Comparison of ENCODE assay signal across 19 mouse cellular contexts in genomic region chr1:134225375-134225774, GRCm38 (mm10). TPM values are rescaled to one million over a fixed set of nuclear protein-coding genes. Genes with fewer than 3 reads are reported as not detected.
DNase-seq lines count a peak whose midpoint lies in the region; TF ChIP-seq lines count a peak whose summit lies in the region.
"Had no signal": no experiment of that assay in that cellular context is flagged by ENCODE, and none has a peak within 500 bp of the region (broad histone marks: within the 10 kb centered on the region; RNA-seq: fewer than 3 reads in every experiment).

No protein-coding gene starts in this region.

- 0 out of 2 replicates have a peak overlapping the region, but pooled peaks have one; percentile 32 for H3K27ac ChIP-seq in heart, embryonic 10.5 days
- H3K27ac ChIP-seq in heart, adult 2 months = no peak overlapping the region
- H3K27ac ChIP-seq in testis, adult 2 months (ENCODE audit: control insufficient read depth, insufficient read depth, low read depth, low read length) = peak overlapping the region; percentile 63; the same call in 1 of the 2 replicates

- 0 out of 2 replicates have a peak, but pooled peaks cover 11% of the 10 kb centered on the region for H3K27me3 ChIP-seq in heart, embryonic 10.5 days (ENCODE audit: insufficient read depth, poor library complexity, severe bottlenecking)
- H3K27me3 ChIP-seq in heart, adult 2 months (ENCODE audit: control insufficient read depth, insufficient read depth, low read length) = no peaks in the 10 kb centered on the region
- H3K27me3 ChIP-seq in testis, adult 2 months (ENCODE audit: control insufficient read depth, insufficient read depth, low read length) = no peaks in the 10 kb centered on the region
- H3K27me3 ChIP-seq: Patski had no signal

- TF ChIP-seq CTCF in heart, adult 2 months (IDR thresholded peaks at IDR 0.05) = no peak
- no peak for TF ChIP-seq CTCF in testis, adult 2 months (IDR thresholded peaks at IDR 0.05; ENCODE audit: control insufficient read depth, insufficient read depth, insufficient replicate concordance, low read depth, low read length)

- H3K79me2 ChIP-seq in heart, adult 2 months (replicated peaks; ENCODE audit: control insufficient read depth, insufficient read depth, low read length) = no peaks in the 10 kb centered on the region

- TF ChIP-seq POLR2A in heart, adult 2 months (IDR thresholded peaks at IDR 0.05; ENCODE audit: insufficient read depth, low read depth, low read length) = no peak
- no peak for TF ChIP-seq POLR2A in testis, adult 2 months (IDR thresholded peaks at IDR 0.05; ENCODE audit: control insufficient read depth, low read depth, low read length)

- 86% methylated on average over 5 of the region's 5 CpGs for WGBS in heart, embryonic 10.5 days
- WGBS in heart, adult 2 months = 94% methylated on average over 5 of the region's 5 CpGs

- DNase-seq in heart, embryonic 10.5 days (ENCODE audit: low spot score) = no peak
- DNase-seq in heart, adult 2 months = no peak
- DNase-seq in testis, postnatal 10 days (ENCODE audit: low spot score) = no peak
- DNase-seq: adrenal gland, adult 8-10 months; adrenal gland, postnatal 10 days; adrenal gland, postnatal 25 days; adrenal gland, postnatal 36 days; B cell, adult 2 months; cerebellum, adult 11 months; cerebellum, adult 11-12 months had no signal

- H3K4me1 ChIP-seq in heart, embryonic 10.5 days = peaks cover 60% of the 10 kb centered on the region
- H3K4me1 ChIP-seq in heart, adult 2 months (ENCODE audit: control insufficient read depth, insufficient read depth, low read length) = peaks cover 8% of the 10 kb centered on the region
- peaks cover 2% of the 10 kb centered on the region; the same call in 1 of the 2 replicates for H3K4me1 ChIP-seq in testis, adult 2 months (ENCODE audit: control insufficient read depth, insufficient read depth, low read length)

- no peak for TF ChIP-seq EP300 in heart, adult 2 months (IDR thresholded peaks at IDR 0.05; ENCODE audit: insufficient read depth, low read depth, low read length)

- intact Hi-C loops in heart, adult 2 months (cut with DNase I) = no loop called here

- no peaks in the 10 kb centered on the region for H3K9me3 ChIP-seq in heart, embryonic 10.5 days
- H3K9me3 ChIP-seq: G1E had no signal

- H3K9ac ChIP-seq in heart, adult 2 months (ENCODE audit: low read depth, low read length) = no peak overlapping the region

- H3K36me3 ChIP-seq in heart, embryonic 10.5 days = no peaks in the 10 kb centered on the region
- no peaks in the 10 kb centered on the region for H3K36me3 ChIP-seq in heart, adult 2 months (ENCODE audit: control insufficient read depth, insufficient read depth, low read length)
- H3K36me3 ChIP-seq in testis, adult 2 months (ENCODE audit: control insufficient read depth, insufficient read depth, low read length) = no peaks in the 10 kb centered on the region
- H3K36me3 ChIP-seq: G1E had no signal

- H3K4me3 ChIP-seq in heart, embryonic 10.5 days = no peak overlapping the region
- no peak overlapping the region for H3K4me3 ChIP-seq in heart, adult 2 months
- H3K4me3 ChIP-seq in testis, adult 2 months (ENCODE audit: control insufficient read depth, low read depth, low read length) = no peak overlapping the region

RNA-seq across cellular contexts. Expression of gene Adora1, which starts 9.9 kb away (rescaled TPM):
- 8.0 and 8.1 TPM in 2 replicates for polyA plus RNA-seq in heart, embryonic 10.5 days (2016; fragmentation: Nextera tagmentation; extraction: Ambion mirVana)
- 10 to 100 TPM in 1 of 2 experiments, 1 to 10 TPM in 1; 9.6 to 15.0 TPM for total RNA-seq in heart, adult 2 months (2021)
- 18.6 and 19.4 TPM in 2 replicates for polyA plus RNA-seq in heart, adult 2 months (2012; rRNA removed)
- 19.4 and 28.0 TPM in 2 replicates for polyA plus RNA-seq in testis, adult 2 months (2012; rRNA removed)
- total RNA-seq: CH12.LX, MEL had no signal
- polyA plus RNA-seq: G1E had no signal

RNA-seq across cellular contexts. Expression of gene Mybph, which starts 32.1 kb away (rescaled TPM):
- polyA plus RNA-seq in heart, embryonic 10.5 days (2016; fragmentation: Nextera tagmentation; extraction: Ambion mirVana) = 0.33 and 0.43 TPM in 2 replicates
- total RNA-seq in heart, adult 2 months (2021) = not detected
- polyA plus RNA-seq in heart, adult 2 months (2012; rRNA removed) = 0.16 and 0.18 TPM in 2 replicates
- 0.16 and 0.20 TPM in 2 replicates for polyA plus RNA-seq in testis, adult 2 months (2012; rRNA removed)
- total RNA-seq: adrenal gland, postnatal 14 days; adrenal gland, postnatal 25 days; ES-E14; MEL had no signal
- polyA plus RNA-seq: activated CD4-positive, CD25-positive, alpha-beta regulatory T cell, adult 4 months; CD4-positive, CD25-positive, alpha-beta regulatory T cell, adult 4 months; G1E; Patski had no signal

RNA-seq across cellular contexts. Expression of gene Chil1, which starts 43.4 kb away (rescaled TPM):
- 0.87 and 1.1 TPM in 2 replicates for polyA plus RNA-seq in heart, embryonic 10.5 days (2016; fragmentation: Nextera tagmentation; extraction: Ambion mirVana)
- total RNA-seq in heart, adult 2 months (2021) = under 1 TPM; 0.94 to 0.96 TPM
- polyA plus RNA-seq in heart, adult 2 months (2012; rRNA removed) = 1.7 and 2.7 TPM in 2 replicates
- 0.05 TPM in 1 of 2 replicates, not detected in the other for polyA plus RNA-seq in testis, adult 2 months (2012; rRNA removed)
- total RNA-seq: G1E, MEL had no signal
- polyA plus RNA-seq: activated CD4-positive, CD25-positive, alpha-beta regulatory T cell, adult 4 months; G1E had no signal
